Comparison of ENCODE assay signal across 25 mouse cellular contexts in genomic region chr4:82829429-82829828, GRCm38 (mm10). TPM values are rescaled to one million over a fixed set of nuclear protein-coding genes. Genes with fewer than 3 reads are reported as not detected.
DNase-seq lines count a peak whose midpoint lies in the region; ATAC-seq and TF ChIP-seq lines count a peak whose summit lies in the region.
"Had no signal": no experiment of that assay in that cellular context is flagged by ENCODE, and none has a peak within 500 bp of the region (broad histone marks: within the 10 kb centered on the region; RNA-seq: fewer than 3 reads in every experiment).

No protein-coding gene starts in this region.

- WGBS in heart, postnatal 0 days, result 45% methylated on average over 5 of the region's 5 CpGs
- WGBS in heart, embryonic 11.5 days (ENCODE audit: insufficient replicate concordance), result 33% methylated on average over 5 of the region's 5 CpGs
- 38% methylated on average over 5 of the region's 5 CpGs for WGBS in lung, embryonic 14.5 days

- peaks cover 4% of the 10 kb centered on the region; the same call in 1 of the 2 replicates for H3K4me1 ChIP-seq in heart, postnatal 0 days (ENCODE audit: control insufficient read depth, insufficient read depth)
- H3K4me1 ChIP-seq in heart, embryonic 11.5 days (ENCODE audit: control insufficient read depth, insufficient read depth, low read length), result no peaks in the 10 kb centered on the region; the same call in 1 of the 2 replicates
- H3K4me1 ChIP-seq in lung, embryonic 14.5 days (ENCODE audit: insufficient read depth), result no peaks in the 10 kb centered on the region
- H3K4me1 ChIP-seq: embryonic facial prominence, embryonic 12.5 days; hindbrain, embryonic 15.5 days had no signal

- ATAC-seq in frontal cortex, adult (ENCODE audit: low TSS enrichment), result peak; percentile 44
- ATAC-seq in heart, postnatal 0 days (ENCODE audit: insufficient read depth, low read depth), result no peak
- no peak for ATAC-seq in heart, embryonic 11.5 days (replicated peaks; ENCODE audit: insufficient number of reproducible peaks, low FRiP score, low TSS enrichment)
- no peak for ATAC-seq in lung, embryonic 14.5 days (ENCODE audit: insufficient read depth)
- ATAC-seq: forebrain, embryonic 15.5 days had no signal

- TF ChIP-seq EP300 in heart, postnatal 0 days (IDR thresholded peaks at IDR 0.05; ENCODE audit: low read depth), result no peak

- no peak overlapping the region for H3K27ac ChIP-seq in heart, postnatal 0 days (ENCODE audit: low read depth)
- H3K27ac ChIP-seq in heart, embryonic 11.5 days (ENCODE audit: low read depth, low read length), result no peak overlapping the region
- H3K27ac ChIP-seq in lung, embryonic 14.5 days (ENCODE audit: low read depth), result no peak overlapping the region
- H3K27ac ChIP-seq: embryonic facial prominence, embryonic 12.5 days; forebrain, embryonic 15.5 days; hindbrain, embryonic 15.5 days had no signal

- H3K27me3 ChIP-seq in heart, postnatal 0 days (ENCODE audit: control insufficient read depth, insufficient read depth, low read length), result no peaks in the 10 kb centered on the region
- H3K27me3 ChIP-seq in heart, embryonic 11.5 days (ENCODE audit: control insufficient read depth, insufficient read depth, low read length), result no peaks in the 10 kb centered on the region
- no peaks in the 10 kb centered on the region for H3K27me3 ChIP-seq in lung, embryonic 14.5 days (ENCODE audit: insufficient read depth, low read length)
- H3K27me3 ChIP-seq: embryonic facial prominence, embryonic 12.5 days; forebrain, embryonic 15.5 days; hindbrain, embryonic 15.5 days had no signal

- no peaks in the 10 kb centered on the region for H3K9me3 ChIP-seq in heart, postnatal 0 days (replicated peaks; ENCODE audit: control insufficient read depth, low read length)
- no peaks in the 10 kb centered on the region for H3K9me3 ChIP-seq in heart, embryonic 11.5 days (replicated peaks; ENCODE audit: control insufficient read depth, low read length)
- no peaks in the 10 kb centered on the region for H3K9me3 ChIP-seq in lung, embryonic 14.5 days (ENCODE audit: low read depth, low read length)
- H3K9me3 ChIP-seq: embryonic facial prominence, embryonic 12.5 days; forebrain, embryonic 15.5 days; G1E; hindbrain, embryonic 15.5 days had no signal

- peaks cover 8% of the 10 kb centered on the region for H3K36me3 ChIP-seq in heart, postnatal 0 days (replicated peaks; ENCODE audit: control insufficient read depth, insufficient read depth, low read length)
- H3K36me3 ChIP-seq in heart, embryonic 11.5 days (ENCODE audit: control insufficient read depth, insufficient read depth, low read length), result no peaks in the 10 kb centered on the region
- 0 out of 2 replicates have a peak, but pooled peaks cover 1% of the 10 kb centered on the region for H3K36me3 ChIP-seq in lung, embryonic 14.5 days (ENCODE audit: insufficient read depth)
- H3K36me3 ChIP-seq: embryonic facial prominence, embryonic 12.5 days; forebrain, embryonic 15.5 days had no signal

- no peak overlapping the region for H3K4me3 ChIP-seq in heart, postnatal 0 days (ENCODE audit: low read depth, low read length)
- no peak overlapping the region for H3K4me3 ChIP-seq in heart, embryonic 11.5 days (ENCODE audit: low read depth, low read length)
- no peak overlapping the region for H3K4me3 ChIP-seq in lung, embryonic 14.5 days (ENCODE audit: low read depth, low read length)
- H3K4me3 ChIP-seq: embryonic facial prominence, embryonic 12.5 days; forebrain, embryonic 15.5 days; hindbrain, embryonic 15.5 days had no signal

- H3K4me2 ChIP-seq in heart, postnatal 0 days (ENCODE audit: low read depth, low read length), result no peak overlapping the region
- no peak overlapping the region for H3K4me2 ChIP-seq in heart, embryonic 11.5 days
- H3K4me2 ChIP-seq in lung, embryonic 14.5 days, result no peak overlapping the region
- H3K4me2 ChIP-seq: embryonic facial prominence, embryonic 12.5 days; forebrain, embryonic 15.5 days; hindbrain, embryonic 15.5 days had no signal

- DNase-seq in frontal cortex, postnatal 36 days (ENCODE audit: low spot score in 2 of 2), result no peak
- no peak for DNase-seq in heart, postnatal 0 days (ENCODE audit: low spot score)
- no peak for DNase-seq in lung, embryonic 14.5 days
- peak; percentile 41 for DNase-seq in lung, postnatal 25 days (ENCODE audit: low spot score)
- DNase-seq in natural killer cell, adult 2 months (ENCODE audit: low spot score in 2 of 2), result no peak
- no peak for DNase-seq in adrenal gland, postnatal 25 days
- DNase-seq: adrenal gland, adult 8-10 months; B cell, adult 2 months; cerebellum, adult 11 months; cerebellum, adult 9-10 months; cerebellum, postnatal 25 days; gastrocnemius, postnatal 25 days; heart, adult 18-20 months; heart, postnatal 14 days had no signal

- H3K9ac ChIP-seq in heart, postnatal 0 days (replicated peaks; ENCODE audit: low read depth, low read length), result no peak overlapping the region
- no peak overlapping the region for H3K9ac ChIP-seq in heart, embryonic 11.5 days (ENCODE audit: low read depth, low read length)
- H3K9ac ChIP-seq in lung, embryonic 14.5 days, result no peak overlapping the region
- H3K9ac ChIP-seq: embryonic facial prominence, embryonic 12.5 days; forebrain, embryonic 15.5 days; hindbrain, embryonic 15.5 days had no signal

- TF ChIP-seq CTCF in heart, postnatal 0 days (IDR thresholded peaks at IDR 0.05; ENCODE audit: low read depth), result 0 out of 2 replicates have a peak, but pooled peaks have one; percentile 0
- 0 out of 2 replicates have a peak, but pooled peaks have one; percentile 3 for TF ChIP-seq CTCF in lung, embryonic 14.5 days (IDR thresholded peaks at IDR 0.05; ENCODE audit: low read depth)

RNA-seq across cellular contexts. Expression of gene Zdhhc21, which starts 30.3 kb away (rescaled TPM):
- 14.2 and 32.1 TPM in 2 replicates for total RNA-seq in heart, postnatal 0 days (2014; rRNA removed; ENCODE audit: low replicate concordance)
- polyA plus RNA-seq in heart, postnatal 0 days (2015; fragmentation: Nextera tagmentation; extraction: Ambion mirVana), result 4.7 and 5.4 TPM in 2 replicates
- 9.9 and 11.3 TPM in 2 replicates for polyA plus RNA-seq in heart, embryonic 11.5 days (2014; fragmentation: Nextera tagmentation; extraction: Ambion mirVana)
- polyA plus RNA-seq in lung, embryonic 14.5 days (2014; fragmentation: Nextera tagmentation; extraction: Ambion mirVana), result 15.2 and 17.5 TPM in 2 replicates
- total RNA-seq in adrenal gland, postnatal 25 days (2021), result 20.1 and 22.4 TPM in 2 replicates

RNA-seq across cellular contexts. Expression of gene Cer1, which starts 55.5 kb away (rescaled TPM):
- total RNA-seq in heart, postnatal 0 days (2014; rRNA removed; ENCODE audit: low replicate concordance), result not detected in 2 replicates
- not detected in 2 replicates for polyA plus RNA-seq in heart, postnatal 0 days (2015; fragmentation: Nextera tagmentation; extraction: Ambion mirVana)
- not detected in 2 replicates for polyA plus RNA-seq in heart, embryonic 11.5 days (2014; fragmentation: Nextera tagmentation; extraction: Ambion mirVana)
- 3.1 and 3.9 TPM in 2 replicates for polyA plus RNA-seq in lung, embryonic 14.5 days (2014; fragmentation: Nextera tagmentation; extraction: Ambion mirVana)
- not detected in 2 replicates for total RNA-seq in adrenal gland, postnatal 25 days (2021)
- total RNA-seq: adrenal gland, adult 8-10 months; G1E; gastrocnemius, adult 18-20 months; gastrocnemius, postnatal 25 days; heart, adult 18-20 months; heart, postnatal 14 days; hematopoietic stem cell, adult 5-6 weeks had no signal
- polyA plus RNA-seq: CD4-positive, CD25-positive, alpha-beta regulatory T cell, adult 4 months; forebrain, embryonic 11.5 days; G1E; heart, embryonic 14.5 days; hindbrain, embryonic 15.5 days had no signal
